Mouse (Mus musculus) heart, embryonic 15.5 days (tissue): ENCODE results near the gene Pink1. TPM values are rescaled to one million over a fixed set of nuclear protein-coding genes. Genes with fewer than 3 reads are reported as not detected.
A peak's percentile ranks its signal among the peaks of the same experiment; 100 is the strongest.

ENCODE experiments used
- ATAC-seq: fragments of 200-750 bp; cut with Nextera tagmentation; replicated peaks from 2 replicates; pipeline ENCODE4 v1.8.0; 2017; ENCODE audit warnings: low read depth, moderate TSS enrichment; ENCODE audit not compliant: insufficient number of reproducible peaks, insufficient read depth, low FRiP score
- H3K27ac ChIP-seq: fragments of 300-500 bp; sonication (generic); 2 replicates; pipeline ENCODE4 v1.5.1; 2015; ENCODE audit warnings: mild to moderate bottlenecking, inconsistent platforms
- H3K27me3 ChIP-seq: fragments of 300-500 bp; sonication (generic); 2 replicates; pipeline ENCODE4 v1.6.1; 2015; ENCODE audit warnings: inconsistent platforms
- H3K36me3 ChIP-seq: fragments of 300-500 bp; sonication (generic); 2 replicates; pipeline ENCODE4 v1.6.1; 2015; ENCODE audit warnings: mild to moderate bottlenecking, inconsistent platforms
- H3K4me1 ChIP-seq: fragments of 300-500 bp; sonication (generic); replicated peaks from 2 replicates; pipeline ENCODE4 v1.6.1; 2015; ENCODE audit warnings: inconsistent platforms
- H3K4me2 ChIP-seq: fragments of 300-500 bp; sonication (generic); 2 replicates; pipeline ENCODE4 v1.6.1; 2015; ENCODE audit warnings: inconsistent platforms, mild to moderate bottlenecking, moderate library complexity
- H3K4me3 ChIP-seq: fragments of 300-500 bp; sonication (generic); 2 replicates; pipeline ENCODE4 v1.5.1; 2015; ENCODE audit warnings: mild to moderate bottlenecking, inconsistent platforms
- H3K9ac ChIP-seq: fragments of 300-500 bp; sonication (generic); 2 replicates; pipeline ENCODE4 v1.6.1; 2015; ENCODE audit warnings: mild to moderate bottlenecking, inconsistent platforms
- H3K9me3 ChIP-seq: fragments of 300-500 bp; sonication (generic); replicated peaks from 2 replicates; pipeline ENCODE4 v1.6.1; 2016; ENCODE audit warnings: inconsistent platforms
- WGBS: fragments of 180-500 bp; shearing (Covaris S2); methylation state at CpG from one replicate; pipeline ENCODE4 v1.1.7; 2015; ENCODE audit warnings: mixed read lengths; 5-methylcytosine and 5-hydroxymethylcytosine counted together
- polyA plus RNA-seq: library from polyadenylated mRNA; unstranded; fragments of >200 nt; fragmentation: Nextera tagmentation; extraction: Ambion mirVana; gene quantifications from 2 replicates; pipeline ENCODE4 v1.2.1, GENCODE M21; 2015

Gene Pink1
- polyA plus RNA-seq, result 72.4 and 82.5 TPM in 2 replicates

DNA sequence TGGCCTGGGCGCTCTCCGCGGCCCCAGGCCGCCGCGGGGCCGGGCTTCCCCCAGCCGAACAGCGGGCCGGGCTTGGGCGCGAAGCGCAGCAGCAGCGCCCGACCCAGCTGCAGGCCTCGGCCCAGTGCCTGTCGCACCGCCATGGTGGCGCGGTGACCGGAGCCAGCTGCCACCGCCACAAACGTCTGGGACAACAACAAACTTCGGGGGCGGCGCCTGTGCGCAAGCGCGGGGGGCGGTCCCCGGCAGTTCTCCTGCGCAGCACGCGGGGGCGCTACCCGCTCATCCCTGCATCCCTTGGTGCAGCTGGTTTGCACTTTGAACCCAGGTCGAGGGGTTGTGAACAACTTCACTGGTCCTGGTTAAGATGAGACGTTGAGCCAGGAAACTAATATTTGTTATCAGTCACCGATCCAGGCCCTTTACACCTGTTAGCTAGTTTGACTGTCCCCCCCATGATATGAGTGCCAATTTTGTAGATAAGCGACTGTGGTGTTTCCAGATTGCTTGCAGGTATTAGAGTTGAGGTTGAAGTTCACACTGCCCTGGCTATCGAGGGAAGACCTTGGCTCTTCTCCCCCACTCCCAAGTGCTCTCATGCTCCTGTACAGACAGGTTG, at the start of gene Pink1:
TSS of gene Pink1 (minus strand) at position 231 of the 619 bp plus-strand sequence.
- peaks cover 39% of the 10 kb centered on the region for H3K4me1 ChIP-seq
- peak; percentile 66 for ATAC-seq
- H3K9ac ChIP-seq, result peak within 1 kb of the TSS; percentile 86
- peak within 1 kb of the TSS; percentile 65 for H3K4me2 ChIP-seq
- no peaks in the 10 kb centered on the region for H3K9me3 ChIP-seq
- H3K27me3 ChIP-seq, result peaks cover 4% of the 10 kb centered on the region; the same call in 1 of the 2 replicates
- H3K4me3 ChIP-seq, result peak within 1 kb of the TSS; percentile 74
- 3% methylated on average over 41 of the region's 41 CpGs for WGBS
- H3K36me3 ChIP-seq, result no peaks in the 10 kb centered on the region
- H3K27ac ChIP-seq, result peak within 1 kb of the TSS; percentile 97

DNA sequence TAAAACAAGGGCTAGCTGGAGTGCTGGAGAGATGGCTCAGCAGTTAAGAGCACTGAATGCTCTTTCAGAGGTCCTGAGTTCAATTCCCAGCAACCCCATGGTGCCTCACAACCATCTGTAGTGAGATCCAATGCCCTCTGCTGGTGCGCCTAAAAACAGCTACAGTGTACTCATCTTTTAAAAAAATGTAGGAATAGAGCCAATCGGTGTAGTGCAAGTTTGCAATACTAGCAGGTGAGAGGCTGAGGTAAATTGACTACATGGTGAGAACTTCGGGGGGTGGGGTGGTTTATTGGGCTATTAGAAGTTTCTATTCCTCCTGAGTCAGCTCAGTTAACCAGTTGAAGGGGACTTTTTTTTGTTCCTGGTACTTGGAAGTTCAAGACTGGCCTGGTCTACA, 49.0 kb upstream of the Pink1 start:
- 75% methylated on average over 3 of the region's 3 CpGs for WGBS
- H3K4me2 ChIP-seq, result no peak overlapping the region
- no peak overlapping the region for H3K9ac ChIP-seq
- no peak overlapping the region for H3K4me3 ChIP-seq
- no peaks in the 10 kb centered on the region for H3K9me3 ChIP-seq
- H3K27ac ChIP-seq, result no peak overlapping the region
- ATAC-seq, result no peak
- peaks cover 8% of the 10 kb centered on the region for H3K27me3 ChIP-seq
- no peaks in the 10 kb centered on the region for H3K4me1 ChIP-seq
- no peaks in the 10 kb centered on the region for H3K36me3 ChIP-seq

DNA sequence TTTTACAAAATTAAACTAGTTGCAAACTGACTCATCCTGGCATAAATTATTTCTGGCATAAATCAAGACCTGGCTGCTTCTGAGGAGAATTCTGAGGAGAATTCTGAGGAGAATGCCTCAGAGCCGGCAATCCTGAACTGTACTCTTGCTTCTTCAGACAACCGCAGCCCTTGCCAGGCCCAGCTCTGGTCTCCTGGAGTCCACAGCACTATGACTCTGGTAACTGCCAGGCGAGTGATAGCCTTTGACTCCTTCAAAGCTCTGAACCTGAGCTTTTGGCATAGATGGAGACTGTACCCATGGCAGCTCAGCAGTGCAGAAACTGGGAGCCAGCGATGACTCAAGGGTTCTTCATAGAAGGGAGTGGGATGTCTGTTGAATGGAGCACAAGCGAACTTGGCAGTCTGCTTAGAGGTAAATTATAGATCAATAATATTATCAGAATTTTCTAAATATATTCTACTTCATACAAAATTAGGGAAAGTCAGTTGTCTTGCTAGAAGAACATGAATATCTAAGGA, 44.9 kb upstream of the Pink1 start:
- no peaks in the 10 kb centered on the region for H3K9me3 ChIP-seq
- H3K27ac ChIP-seq, result no peak overlapping the region
- no peak overlapping the region for H3K4me2 ChIP-seq
- no peaks in the 10 kb centered on the region for H3K36me3 ChIP-seq
- ATAC-seq, result no peak
- WGBS, result 74% methylated on average over 5 of the region's 5 CpGs
- H3K9ac ChIP-seq, result no peak overlapping the region
- H3K27me3 ChIP-seq, result no peaks in the 10 kb centered on the region; the same call in 1 of the 2 replicates
- H3K4me3 ChIP-seq, result no peak overlapping the region
- peaks cover 18% of the 10 kb centered on the region for H3K4me1 ChIP-seq

DNA sequence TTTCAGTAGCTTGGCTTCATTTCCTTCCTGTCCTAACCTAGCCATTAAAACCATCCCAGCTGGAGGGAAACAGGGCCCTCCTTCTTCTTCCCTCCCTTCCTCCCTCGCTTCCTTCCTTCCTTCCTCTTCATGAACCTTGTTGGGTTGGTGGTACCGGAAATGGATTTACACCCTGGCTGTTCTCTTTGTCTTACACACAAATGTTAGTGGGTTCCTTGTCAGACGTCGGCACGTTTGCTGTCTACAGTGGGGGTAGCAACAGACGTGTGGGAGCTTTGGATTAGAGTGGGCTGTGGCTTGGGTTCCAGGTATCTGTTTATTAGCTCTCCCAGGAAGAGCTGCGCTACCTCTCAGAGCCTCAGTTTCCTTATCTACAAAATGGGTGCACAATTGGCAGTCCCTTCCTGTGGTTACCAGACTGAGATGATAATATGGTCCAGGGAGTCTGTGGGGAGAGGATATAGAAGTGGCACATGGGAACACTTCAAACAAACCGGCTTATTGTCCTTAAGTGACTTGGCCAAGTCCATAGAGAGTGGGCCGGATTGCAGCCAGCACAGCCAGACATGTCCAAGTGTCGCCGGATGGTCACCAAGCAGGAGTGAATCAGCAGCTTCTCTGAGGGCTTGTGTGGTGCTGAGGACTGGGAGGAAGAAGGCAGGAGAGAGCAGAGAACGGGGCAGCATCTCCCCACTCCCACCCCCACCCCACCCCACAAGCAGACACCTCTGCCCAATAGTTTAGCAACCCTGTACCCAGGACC, 42.6 kb upstream of the Pink1 start:
- Histone ChIP-seq H3K9me3 (no peaks in the 10 kb centered on the region), H3K9ac (no peak overlapping the region), H3K27ac (peak overlapping the region; percentile 16; the same call in 1 of the 2 replicates), H3K27me3 (no peaks in the 10 kb centered on the region; the same call in 1 of the 2 replicates), H3K4me1 (peaks cover 18% of the 10 kb centered on the region), H3K36me3 (no peaks in the 10 kb centered on the region), H3K4me2 (peak overlapping the region; percentile 79), H3K4me3 (no peak overlapping the region)
- ATAC-seq, result no peak
- WGBS, result 74% methylated on average over 12 of the region's 12 CpGs

DNA sequence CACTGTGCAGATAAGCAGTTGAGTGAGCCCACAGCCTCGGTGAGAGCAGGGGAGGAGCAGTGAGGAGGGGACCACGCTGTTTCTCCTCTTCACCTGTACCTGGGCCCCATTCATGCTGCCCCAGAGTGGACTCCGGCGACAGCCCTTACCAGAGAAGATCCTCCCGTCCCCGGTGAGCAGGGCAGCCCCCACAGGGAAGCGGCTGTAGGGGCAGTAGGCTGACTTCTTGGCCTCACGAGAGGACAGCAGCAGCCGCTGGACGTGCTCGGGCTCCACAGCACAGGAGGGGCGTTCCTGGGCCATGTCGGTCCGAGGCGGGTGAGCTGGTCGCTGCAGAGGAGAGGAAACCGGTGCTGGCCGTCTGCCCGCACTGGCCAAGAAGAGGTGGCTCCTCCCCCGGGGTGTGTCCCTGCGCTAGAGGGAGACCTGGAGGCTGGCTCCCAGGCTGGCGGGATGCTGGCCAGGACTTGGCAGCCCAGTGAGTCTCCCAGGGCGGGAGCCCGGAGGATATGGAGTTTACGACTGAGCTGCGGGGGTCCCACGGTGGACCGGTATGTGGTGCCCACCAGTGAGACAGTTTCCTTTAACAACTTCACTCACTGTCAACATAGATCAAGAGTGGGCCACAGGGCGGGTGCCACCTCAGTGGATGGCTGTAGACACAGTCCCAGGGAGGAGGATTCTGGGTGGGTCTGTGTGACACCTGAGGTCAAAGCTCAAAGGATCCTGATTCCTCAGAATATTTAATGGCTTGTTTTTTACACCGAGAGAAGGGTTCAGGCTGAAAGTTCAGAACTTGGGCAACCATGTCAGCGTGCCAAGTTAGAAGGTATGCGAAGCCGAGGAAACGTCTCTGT, 41.8 kb upstream of the Pink1 start, which contains the start of gene Cda:
TSS of gene Cda (minus strand) at position 352 of the 857 bp plus-strand sequence.
- Histone ChIP-seq H3K9me3 (no peaks in the 10 kb centered on the region), H3K4me3 (peak within 1 kb of the TSS; percentile 49), H3K27ac (peak within 1 kb of the TSS; percentile 56), H3K27me3 (peaks cover 3% of the 10 kb centered on the region; the same call in 1 of the 2 replicates), H3K4me1 (peaks cover 18% of the 10 kb centered on the region), H3K4me2 (peak within 1 kb of the TSS; percentile 79), H3K36me3 (no peaks in the 10 kb centered on the region), H3K9ac (peak within 1 kb of the TSS; percentile 51)
- 6% methylated on average over 34 of the region's 34 CpGs for WGBS
- ATAC-seq, result peak; percentile 93

DNA sequence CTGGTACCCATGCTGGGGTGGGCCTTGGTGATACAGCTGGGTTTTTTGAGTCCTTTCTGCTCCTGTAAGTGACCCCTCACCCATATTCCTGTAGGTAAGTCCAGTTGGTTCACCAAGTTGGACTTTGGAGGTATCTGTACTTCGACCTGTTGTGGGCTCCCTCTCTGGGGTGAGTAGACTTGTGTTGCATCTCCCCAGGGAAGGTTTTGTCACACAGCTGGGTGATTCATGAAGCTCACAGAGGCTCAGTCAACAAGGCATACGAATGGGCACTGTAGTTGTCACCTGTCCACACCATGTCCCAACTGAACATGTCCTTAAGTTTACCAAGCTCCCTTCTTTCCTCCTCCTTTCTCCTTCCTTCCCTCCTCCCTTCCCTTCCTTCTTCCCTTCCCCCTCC, 40.5 kb upstream of the Pink1 start:
- WGBS, result 90% methylated on average over 2 of the region's 2 CpGs
- no peak overlapping the region for H3K9ac ChIP-seq
- no peaks in the 10 kb centered on the region for H3K9me3 ChIP-seq

DNA sequence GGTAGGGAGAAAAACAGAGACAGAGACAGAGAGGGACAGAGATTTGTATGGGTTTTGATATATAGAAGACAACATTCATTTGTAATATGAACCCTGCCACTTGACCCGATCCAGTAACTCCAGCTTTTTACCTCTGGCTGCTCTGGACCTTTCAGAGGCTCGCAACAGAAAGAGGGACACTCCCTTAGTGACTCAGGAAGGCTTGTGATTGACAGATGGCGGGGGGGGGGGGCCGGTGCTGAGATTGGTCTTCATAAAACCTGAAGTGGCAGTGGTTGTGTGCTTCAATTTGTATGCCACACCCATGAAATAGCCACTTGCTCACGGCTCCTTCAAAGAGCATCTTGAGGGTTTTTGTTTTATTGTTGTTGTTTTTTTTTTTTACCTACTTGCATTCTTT, 37.4 kb upstream of the Pink1 start:
- H3K4me3 ChIP-seq, result no peak overlapping the region

More for the DNA sequence above, 40.5 kb upstream of the Pink1 start:
- Histone ChIP-seq H3K4me1 (peaks cover 18% of the 10 kb centered on the region), H3K4me3 (no peak overlapping the region), H3K27ac (no peak overlapping the region), H3K27me3 (peaks cover 5% of the 10 kb centered on the region; the same call in 1 of the 2 replicates), H3K4me2 (no peak overlapping the region), H3K36me3 (no peaks in the 10 kb centered on the region)
- ATAC-seq, result no peak

DNA sequence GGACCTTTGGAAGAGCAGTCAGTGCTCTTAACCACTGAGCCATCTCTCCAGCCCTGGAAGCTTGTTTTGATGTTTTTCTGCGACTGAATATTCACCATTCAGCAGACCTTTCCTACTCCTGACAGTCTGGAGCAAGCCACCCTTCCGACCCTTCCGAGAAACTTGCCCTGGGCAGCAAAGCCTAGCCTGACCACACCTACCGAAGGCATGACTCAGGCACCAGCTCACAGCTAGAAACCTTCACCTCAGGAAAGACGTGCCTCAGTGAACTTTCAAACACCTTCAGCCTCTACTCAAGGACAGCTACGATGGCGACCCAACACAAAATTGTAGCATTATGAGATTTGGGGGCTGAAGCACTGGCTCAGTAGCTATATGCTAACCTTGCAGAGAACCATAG, 36.8 kb upstream of the Pink1 start:
- H3K4me2 ChIP-seq, result no peak overlapping the region
- no peaks in the 10 kb centered on the region for H3K36me3 ChIP-seq
- no peak for ATAC-seq
- no peak overlapping the region for H3K27ac ChIP-seq
- H3K9ac ChIP-seq, result no peak overlapping the region
- no peaks in the 10 kb centered on the region for H3K9me3 ChIP-seq
- H3K27me3 ChIP-seq, result peaks cover 5% of the 10 kb centered on the region; the same call in 1 of the 2 replicates
- H3K4me1 ChIP-seq, result peaks cover 8% of the 10 kb centered on the region
- no peak overlapping the region for H3K4me3 ChIP-seq
- WGBS, result 83% methylated on average over 7 of the region's 7 CpGs

More for the DNA sequence above, 37.4 kb upstream of the Pink1 start:
- Histone ChIP-seq H3K4me1 (peaks cover 14% of the 10 kb centered on the region), H3K27me3 (peaks cover 5% of the 10 kb centered on the region; the same call in 1 of the 2 replicates), H3K27ac (no peak overlapping the region), H3K36me3 (no peaks in the 10 kb centered on the region), H3K9ac (no peak overlapping the region), H3K4me2 (no peak overlapping the region), H3K9me3 (no peaks in the 10 kb centered on the region)
- ATAC-seq, result no peak
- WGBS, result 58% methylated on average over 5 of the region's 5 CpGs

DNA sequence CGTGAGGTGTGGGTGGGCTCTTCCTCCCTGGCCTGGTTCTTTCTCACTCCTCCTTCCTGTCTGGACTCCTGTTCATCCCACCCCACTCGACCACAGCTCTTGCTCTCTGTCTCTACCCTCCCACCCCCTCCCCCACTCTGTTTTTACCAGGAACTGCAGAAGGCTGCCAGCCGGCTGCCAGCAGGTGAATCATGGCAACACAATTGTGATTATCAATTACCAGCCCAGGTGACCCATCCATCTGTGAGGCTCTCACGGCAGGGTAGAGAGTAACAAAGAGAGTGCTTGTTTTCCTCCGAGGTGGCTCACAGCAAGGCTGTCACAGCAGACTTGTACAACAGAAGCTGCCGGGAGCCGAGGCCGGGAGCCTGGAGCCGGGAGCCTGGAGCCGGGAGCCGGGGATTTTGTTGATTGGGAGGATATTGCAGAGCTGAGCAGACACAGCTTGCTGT, 35.3 kb upstream of the Pink1 start:
- H3K27ac ChIP-seq, result no peak overlapping the region
- no peaks in the 10 kb centered on the region for H3K36me3 ChIP-seq
- 10% methylated on average over 11 of the region's 11 CpGs for WGBS
- peaks cover 5% of the 10 kb centered on the region; the same call in 1 of the 2 replicates for H3K27me3 ChIP-seq
- no peak overlapping the region for H3K4me3 ChIP-seq
- ATAC-seq, result no peak
- H3K9me3 ChIP-seq, result no peaks in the 10 kb centered on the region
- H3K4me2 ChIP-seq, result no peak overlapping the region
- H3K9ac ChIP-seq, result no peak overlapping the region
- no peaks in the 10 kb centered on the region for H3K4me1 ChIP-seq

DNA sequence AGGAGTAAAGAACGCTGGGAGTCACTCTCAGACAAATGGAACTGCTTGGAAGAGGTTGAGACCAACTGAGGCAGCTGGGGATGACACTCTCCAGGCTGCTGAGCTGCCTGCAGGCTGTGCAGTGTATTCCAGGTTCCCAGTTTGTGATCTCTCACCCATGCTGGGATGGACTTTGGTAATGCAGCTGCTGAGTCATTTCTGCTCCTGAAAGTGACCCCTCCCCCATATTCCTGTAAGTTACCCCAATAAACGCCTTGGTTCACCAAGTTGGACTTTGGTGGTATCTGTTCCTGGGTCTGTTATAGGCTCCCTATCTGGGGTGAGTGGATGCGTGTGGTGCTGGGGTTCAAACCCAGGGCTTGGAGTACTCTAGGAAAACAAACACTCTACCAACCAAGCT, 32.1 kb upstream of the Pink1 start:
- 68% methylated on average over 3 of the region's 3 CpGs for WGBS
- Histone ChIP-seq H3K4me1 (peaks cover 3% of the 10 kb centered on the region; the same call in 1 of the 2 replicates), H3K4me2 (no peak overlapping the region), H3K27ac (no peak overlapping the region), H3K4me3 (no peak overlapping the region), H3K36me3 (no peaks in the 10 kb centered on the region), H3K9me3 (no peaks in the 10 kb centered on the region), H3K9ac (no peak overlapping the region), H3K27me3 (0 out of 2 replicates have a peak, but pooled peaks cover 5% of the 10 kb centered on the region)
- no peak for ATAC-seq
